Mouse (Mus musculus): ENCODE measurements around the gene Vat1. TPM values are rescaled to one million over a fixed set of nuclear protein-coding genes. Genes with fewer than 3 reads are reported as not detected.
A peak's percentile ranks its signal among the peaks of the same experiment; 100 is the strongest.
"Not testable (repeated sequence)": the region's sequence is repeated elsewhere in the genome, so short reads cannot be mapped to it uniquely, and the experiment has no call there.

Gene Vat1
- total RNA-seq, 2 experiments from 2014 or later: 126 TPM

DNA sequence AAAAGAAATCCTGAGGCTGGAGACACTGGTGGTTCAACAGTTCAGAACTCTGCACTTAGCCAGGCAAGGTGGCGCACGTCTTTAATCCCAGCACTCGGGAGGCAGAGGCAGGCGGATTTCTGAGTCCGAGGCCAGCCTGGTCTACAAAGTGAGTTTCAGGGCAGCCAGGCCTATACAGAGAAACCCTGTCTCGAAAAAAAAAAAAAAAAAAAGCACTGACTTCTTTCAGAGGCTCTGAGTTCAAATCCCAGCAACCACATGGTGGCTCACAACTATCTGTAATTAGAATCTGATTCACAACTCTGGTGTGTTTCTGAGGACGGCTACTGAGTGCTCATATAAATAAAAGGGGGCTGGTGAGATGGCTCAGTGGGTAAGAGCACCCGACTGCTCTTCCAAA lies 19.2 kb downstream of the Vat1 start:
- not testable (repeated sequence) for DNase-seq (ENCODE audit: low spot score in 2 of 2)

DNA sequence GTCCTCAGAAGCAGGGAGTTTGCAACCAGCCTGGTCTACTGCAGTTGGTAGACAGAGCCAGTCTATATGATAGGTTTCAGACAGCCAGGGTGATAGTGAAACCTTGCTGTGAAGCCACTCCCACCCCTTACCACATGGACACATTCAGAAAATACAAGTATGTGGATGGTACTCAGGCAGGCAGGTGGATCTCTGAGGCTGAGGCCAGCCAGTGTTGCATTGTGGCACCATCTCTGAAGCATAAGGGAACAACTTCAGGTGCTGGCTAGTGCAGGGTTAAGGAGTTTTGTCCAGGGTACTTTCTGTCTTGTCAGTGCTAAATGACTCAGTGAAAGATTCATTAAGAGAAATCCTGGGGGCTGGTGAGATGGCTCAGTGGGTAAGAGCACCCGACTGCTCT lies 19.7 kb downstream of the Vat1 start:
- no peak for DNase-seq (ENCODE audit: low spot score in 2 of 2)

DNA sequence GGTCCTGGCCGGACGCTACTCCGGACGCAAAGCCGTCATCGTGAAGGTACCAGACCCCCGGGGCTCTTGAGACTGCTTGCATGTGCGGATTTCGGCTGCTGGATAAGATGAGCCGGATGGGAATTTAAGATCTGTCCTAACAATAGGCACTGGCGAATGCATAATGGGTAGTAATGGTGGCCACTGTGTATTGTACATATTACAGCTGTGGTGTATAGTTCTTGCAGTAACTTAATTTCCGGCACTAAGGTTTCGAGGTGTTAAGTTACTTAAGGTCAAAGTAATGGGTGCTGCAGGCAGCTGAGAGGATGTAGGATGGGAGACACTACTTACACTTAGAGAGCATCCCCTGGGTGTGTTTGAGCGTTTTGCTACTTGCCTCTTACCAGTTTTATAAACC lies 23.3 kb downstream of the Vat1 start:
- DNase-seq (ENCODE audit: low spot score in 2 of 2): no peak

DNA sequence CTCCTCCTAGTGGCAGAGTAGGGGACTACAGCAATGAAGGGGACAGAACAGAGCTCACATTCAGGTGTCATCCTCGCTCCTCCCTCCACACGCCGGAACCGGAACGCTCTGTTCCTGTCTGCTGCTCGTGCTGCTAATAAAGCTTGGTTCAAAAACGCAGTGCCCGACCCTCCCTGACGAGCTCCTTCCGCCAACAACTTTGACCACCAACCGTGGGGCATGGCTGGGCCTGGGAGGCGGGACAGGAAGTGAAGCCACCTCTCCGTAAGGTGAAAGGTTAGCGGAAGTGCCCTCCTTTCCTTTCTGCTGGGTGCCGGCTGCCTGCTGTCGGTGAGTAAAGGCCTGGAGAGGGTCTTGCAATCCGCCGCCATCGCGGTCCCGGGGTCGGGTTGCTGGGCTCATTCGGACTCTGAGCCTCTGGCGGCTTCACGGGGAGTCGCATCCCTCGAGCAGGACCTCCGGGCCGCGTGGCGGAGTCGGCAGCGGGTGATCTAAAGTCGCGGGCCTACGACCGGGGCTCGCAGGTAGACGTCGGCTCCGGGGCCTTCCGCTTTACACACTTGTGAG lies 23.8 kb downstream of the Vat1 start, which contains the start of gene Rpl27:
Rpl27 (plus strand) TSS at position 172 of the 567 bp plus-strand sequence.
- peak; percentile 83 to 87 for DNase-seq (ENCODE audit: low spot score in 2 of 2)

DNA sequence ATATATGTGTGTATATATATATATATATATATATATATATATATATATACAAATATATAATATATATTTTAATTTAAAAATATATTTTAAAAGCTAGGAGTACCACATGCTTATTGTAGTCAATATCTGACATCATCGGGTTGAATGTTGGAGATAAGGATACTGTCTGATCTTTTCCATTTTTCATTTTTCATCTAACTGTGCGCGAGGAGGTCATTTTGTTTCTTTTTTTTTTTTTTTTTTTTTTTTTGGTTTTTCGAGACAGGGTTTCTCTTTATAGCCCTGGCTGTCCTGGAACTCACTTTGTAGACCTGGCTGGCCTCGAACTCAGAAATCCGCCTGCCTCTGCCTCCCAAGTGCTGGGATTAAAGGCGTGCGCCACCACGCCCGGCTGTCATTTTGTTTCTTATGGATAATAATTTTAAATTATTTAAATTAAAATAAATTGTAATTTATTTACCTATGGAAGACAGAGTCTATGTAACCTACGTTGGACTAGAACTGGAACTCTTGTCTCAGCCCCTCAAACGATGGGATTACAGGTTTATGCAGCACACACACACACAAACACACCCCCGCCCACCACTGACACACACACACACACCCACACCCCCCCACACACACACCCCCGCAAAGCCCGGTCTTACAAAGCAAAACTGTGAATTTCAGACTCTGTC lies 24.4 kb downstream of the Vat1 start:
- DNase-seq (ENCODE audit: low spot score in 2 of 2): not testable (repeated sequence)

DNA sequence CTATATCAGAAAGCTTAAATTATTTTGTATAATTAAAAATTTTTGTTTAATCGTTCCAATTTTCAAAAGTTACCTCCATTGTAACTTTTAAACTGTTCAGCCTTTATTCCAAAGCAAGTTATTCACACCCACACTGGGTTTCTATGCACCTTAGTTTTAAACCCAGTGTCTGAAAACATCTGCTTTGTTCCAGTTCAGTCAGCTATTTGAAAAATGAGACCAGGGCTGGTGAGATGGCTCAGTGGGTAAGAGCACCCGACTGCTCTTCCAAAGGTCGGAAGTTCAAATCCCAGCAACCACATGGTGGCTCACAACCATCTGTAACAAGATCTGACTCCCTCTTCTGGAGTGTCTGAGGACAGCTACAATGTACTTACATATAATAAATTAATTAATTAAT lies 28.0 kb downstream of the Vat1 start:
- DNase-seq (ENCODE audit: low spot score in 2 of 2): not testable (repeated sequence)

DNA sequence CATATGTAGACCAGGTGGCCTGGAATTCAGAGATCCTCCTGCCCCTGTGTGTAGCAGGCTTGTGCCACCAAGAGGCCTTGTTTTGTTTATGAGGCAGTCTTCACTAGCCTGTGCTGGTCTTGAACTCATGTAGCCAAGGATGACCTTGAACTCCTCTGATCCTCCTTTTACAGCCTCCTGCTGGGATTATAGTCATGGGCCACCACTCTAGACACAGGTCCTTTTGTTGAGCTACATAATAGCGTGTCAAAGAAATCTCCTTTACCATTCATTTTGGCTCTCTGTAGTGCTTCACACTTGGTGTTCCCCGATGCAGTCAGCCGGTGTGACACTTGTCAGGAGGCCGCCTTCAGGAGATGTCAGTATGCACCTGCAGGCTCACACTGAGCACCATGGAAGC lies 29.1 kb downstream of the Vat1 start:
- no peak for DNase-seq (ENCODE audit: low spot score in 2 of 2)

DNA sequence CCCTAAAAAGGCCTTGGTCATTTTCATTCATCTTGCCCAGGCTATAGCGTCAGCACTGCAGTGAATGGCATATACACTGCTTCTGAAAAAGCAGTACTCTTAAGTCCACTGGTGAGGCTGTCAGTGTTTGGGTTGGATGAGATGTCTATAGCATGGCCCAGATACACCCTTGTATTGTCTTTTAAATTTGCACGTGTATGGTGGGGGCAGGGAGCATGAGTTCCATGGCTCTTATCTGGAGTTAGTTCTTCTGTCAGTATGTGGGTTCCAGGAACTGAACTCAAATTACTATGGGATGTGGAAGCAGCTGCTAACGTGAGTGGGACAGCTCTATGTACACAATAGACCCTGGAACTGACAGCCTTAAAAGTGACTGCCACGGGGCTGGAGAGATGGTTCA lies 30.2 kb downstream of the Vat1 start:
- DNase-seq (ENCODE audit: low spot score in 2 of 2): no peak

DNA sequence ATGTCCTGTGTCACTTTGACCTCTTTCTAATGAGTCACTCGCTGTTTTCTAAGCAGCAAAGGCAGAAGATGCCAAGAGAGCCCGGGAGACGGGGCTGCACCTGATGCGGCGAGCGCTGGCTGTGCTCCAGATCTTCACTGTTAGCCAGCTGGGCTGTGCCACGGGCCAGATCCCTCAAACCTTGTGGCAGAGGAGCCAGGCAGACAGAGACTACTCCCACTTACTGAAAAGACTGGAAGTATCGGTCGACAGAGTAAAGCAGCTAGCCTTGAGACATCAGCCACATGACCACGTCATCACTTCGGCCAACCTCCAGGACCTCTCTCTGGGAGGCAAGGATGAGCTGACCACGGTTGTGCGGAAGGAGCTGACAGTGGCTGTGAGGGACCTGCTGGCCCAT lies 32.6 kb downstream of the Vat1 start:
- DNase-seq (ENCODE audit: low spot score in 2 of 2): peak in 1 of 2 experiments; percentile 32

DNA sequence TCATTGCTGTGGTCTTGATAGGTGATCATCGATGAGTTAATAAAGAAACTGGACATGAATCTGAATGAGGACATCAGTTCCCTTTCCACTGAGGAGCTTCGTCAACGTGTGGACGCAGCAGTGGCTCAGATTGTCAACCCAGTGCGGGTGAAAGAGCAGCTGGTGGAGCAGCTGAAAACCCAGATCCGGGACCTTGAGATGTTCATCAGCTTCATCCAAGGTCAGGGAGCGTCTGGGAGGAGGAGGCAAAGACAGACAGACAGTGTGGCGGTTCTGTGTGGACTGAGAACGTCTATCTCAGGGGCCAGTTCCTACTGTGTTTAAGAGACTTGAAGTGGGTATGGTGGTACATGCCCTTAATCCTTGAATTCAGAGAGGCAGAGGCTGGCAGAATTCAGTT lies 34.7 kb downstream of the Vat1 start:
- DNase-seq (ENCODE audit: low spot score in 2 of 2): no peak

DNA sequence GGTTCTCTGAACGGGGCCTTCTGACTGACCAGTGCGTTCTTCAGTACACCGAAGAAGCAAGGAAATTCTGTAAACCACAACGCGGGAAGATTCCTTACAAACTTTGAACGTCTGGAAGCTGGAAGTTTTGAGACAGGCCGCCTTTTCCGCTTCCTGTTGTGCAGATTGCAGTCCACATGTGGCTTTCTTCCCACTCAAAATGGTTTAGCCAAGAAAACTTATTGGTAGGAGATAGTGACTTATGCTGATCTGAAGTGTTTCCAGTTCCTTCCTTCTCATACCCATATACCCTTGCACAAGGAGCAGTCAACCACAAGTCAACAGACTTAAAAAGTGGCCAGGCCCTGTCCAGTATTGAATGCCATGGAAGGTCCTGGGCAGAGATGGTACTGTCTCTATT lies 39.9 kb downstream of the Vat1 start:
- DNase-seq (ENCODE audit: low spot score in 2 of 2): no peak

DNA sequence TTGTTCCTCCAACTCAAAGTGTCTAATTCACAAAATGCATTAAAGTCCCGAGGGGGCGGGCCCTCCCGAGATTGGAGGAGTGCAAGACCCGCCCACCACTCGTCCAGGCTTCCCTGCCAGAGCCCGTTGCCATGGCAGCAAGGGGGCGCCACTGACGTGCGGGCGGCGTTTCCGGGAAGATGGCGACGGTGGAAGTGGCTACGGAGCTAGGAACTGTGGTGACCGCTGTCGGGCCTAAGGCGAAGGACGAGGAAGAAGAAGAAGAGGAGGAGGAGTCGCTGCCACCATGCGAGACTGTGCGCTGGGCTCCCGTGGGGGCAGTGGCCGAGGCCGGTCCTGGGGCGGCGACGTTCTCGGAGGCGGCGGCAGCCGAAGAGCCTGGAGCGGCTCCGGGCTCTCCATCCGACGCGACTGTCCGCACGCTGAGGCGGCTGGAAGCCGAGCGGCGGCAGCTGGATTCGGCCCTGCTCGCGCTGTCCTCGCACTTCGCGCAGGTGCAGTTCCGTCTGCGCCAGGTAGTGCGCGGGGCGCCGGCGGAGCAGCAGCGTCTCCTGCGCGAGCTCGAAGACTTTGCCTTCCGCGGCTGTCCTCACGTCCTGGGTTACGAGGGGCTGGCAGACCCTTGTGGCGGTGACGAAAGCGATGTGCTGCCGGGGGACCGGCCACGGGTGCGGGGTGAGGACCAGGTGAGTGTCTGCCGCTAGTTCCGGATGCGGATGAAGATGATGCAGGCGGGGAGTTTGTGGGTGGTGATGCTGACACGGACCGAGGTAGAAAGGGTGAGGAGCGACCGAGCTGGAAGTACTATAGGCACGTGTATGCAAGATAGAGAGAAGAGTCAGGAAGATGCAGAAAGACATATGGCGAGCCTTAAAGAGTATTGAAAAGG lies 40.9 kb downstream of the Vat1 start, which contains the start of the genes Rundc1 and Ptges3l:
Rundc1 (plus strand) TSS at position 161 of the 889 bp plus-strand sequence.
Ptges3l (minus strand) TSS at position 409 of the 889 bp plus-strand sequence.
- peak; percentile 99 for DNase-seq (ENCODE audit: low spot score in 2 of 2)

DNA sequence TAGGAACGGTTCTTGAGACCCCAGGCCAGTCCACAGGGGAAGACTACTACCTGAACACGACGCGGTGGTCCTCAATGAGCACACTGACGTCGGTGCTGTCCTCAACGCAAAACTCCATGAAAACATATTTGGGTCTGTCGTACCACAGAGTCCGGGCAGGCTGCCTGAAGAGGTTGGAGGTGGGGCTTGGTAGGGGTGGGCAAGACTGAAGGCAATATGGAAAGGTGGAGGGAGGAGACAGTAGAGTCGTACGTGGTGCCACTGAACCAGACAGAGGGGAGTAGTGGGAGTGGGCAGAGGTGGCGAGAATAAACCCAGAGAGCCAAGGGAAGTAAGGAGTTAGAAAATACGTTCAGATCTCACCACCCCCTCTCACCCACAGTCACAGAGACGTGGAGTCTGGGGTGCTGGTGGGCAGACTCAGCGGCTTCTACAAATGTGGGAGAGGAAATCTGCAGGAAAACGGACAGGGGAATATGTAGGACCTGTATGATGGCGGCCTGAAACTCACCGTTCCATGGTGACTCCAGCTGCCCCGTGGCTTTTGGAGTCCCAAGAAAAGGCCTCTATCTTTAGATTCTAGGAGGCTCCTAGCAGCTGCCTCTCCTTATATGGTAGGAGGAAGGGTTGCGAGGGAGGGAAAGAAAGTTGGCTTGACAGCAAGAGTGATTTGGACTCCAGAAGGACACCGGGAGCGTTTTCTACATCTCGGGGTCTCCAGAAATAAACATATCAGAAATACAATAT lies 41.8 kb downstream of the Vat1 start, which contains the start of gene Gm27029:
Gm27029 (minus strand) TSS at position 692 of the 747 bp plus-strand sequence.
- DNase-seq (ENCODE audit: low spot score in 2 of 2): no peak

DNA sequence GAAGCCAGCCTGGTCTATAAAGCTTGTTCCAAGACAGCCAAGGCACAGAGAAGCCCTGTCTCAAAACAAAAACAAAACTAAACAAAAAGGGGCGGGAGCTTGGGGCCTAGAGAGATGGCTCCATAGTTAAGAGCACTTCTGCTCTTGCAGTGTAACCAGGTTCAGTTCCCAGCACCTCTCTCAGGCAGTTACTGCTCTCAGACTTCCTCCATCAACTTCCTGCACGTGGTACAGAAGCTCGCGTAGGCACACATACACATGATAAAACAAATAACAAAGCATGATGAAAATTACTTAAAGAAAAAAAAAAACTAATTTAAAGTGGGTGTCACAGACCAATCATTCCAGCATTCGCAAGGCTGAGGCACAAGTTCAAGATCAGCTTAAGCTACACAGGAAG lies 45.9 kb downstream of the Vat1 start:
- no peak for DNase-seq (ENCODE audit: low spot score in 2 of 2)

DNA sequence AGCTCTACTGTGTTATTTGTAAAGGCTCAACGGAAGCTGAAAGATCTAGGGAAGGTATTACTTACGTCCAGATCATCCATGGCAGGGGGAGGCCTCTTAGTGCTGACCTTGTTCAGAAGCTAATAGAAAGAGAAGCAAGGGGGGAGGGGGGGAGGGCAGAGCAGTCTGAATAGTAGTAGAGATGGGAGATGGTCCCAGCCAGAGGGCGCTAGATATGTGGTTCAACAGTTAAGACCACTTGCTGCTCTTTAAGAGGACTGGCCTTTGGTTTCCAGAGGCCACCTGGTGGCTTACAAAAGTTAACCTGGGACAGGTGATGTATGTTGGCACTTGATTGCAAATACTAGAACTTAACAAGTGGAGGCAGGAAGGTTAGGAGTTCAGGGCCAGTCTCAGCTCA lies 46.4 kb downstream of the Vat1 start:
- DNase-seq (ENCODE audit: low spot score in 2 of 2): no peak

DNA sequence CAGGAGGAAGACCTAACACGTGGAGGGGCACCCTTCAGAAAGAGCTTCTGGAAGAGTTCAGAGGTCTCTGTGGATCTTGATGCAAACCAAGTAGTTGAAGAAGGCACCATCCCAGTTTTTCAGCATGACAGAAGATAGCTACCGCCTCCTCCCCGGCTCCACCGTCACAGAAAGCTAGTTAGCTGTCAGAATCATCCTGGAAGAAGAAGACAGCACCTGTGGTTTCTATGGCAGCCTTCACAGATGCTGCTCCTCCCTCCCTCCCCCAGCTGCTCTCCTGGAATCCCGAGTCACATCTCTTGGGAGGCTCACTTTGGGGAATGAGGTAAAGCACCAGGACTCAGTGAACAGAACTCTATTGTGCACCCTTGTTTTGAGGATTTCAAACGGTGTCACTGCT lies 47.0 kb downstream of the Vat1 start:
- DNase-seq (ENCODE audit: low spot score in 2 of 2): no peak

DNA sequence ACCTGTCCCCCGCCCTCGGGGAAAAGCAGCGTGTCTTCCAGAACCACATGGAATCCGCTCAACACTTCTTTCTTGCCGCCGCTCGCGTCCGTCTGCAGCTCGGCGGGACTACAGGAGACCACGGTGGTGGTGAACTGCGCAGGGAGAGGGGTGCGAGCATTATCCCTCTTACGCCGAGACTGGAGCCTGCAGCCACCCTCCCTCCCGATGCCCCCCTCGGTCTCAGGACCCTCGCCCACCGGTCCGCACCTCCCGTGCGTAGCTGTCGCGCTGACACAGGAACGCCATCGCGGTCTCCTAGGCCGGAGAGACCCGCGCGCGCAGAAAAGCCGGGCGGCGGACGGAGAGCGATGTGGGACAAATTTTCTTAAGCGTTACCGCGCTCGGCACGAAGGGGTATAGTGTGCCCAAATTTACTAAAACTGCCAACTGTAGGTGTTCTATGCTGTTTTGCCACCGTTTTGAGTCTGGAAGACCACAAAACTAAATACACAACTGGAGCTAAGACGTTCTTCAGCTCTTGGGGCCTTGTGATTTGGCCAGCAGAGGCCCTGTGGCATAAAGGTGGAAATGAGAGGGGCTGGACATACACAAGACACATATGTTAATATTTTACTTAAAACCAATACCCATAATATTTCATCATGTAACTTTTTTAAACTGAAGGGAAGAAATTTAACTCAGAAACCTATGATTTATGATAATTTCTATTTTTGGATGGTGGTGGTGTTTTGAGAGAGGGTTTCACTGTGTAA lies 48.8 kb downstream of the Vat1 start, which contains the start of gene Aarsd1:
Aarsd1 (minus strand) TSS at position 515 of the 755 bp plus-strand sequence.
- DNase-seq (ENCODE audit: low spot score in 2 of 2): peak; percentile 95 to 97

DNA sequence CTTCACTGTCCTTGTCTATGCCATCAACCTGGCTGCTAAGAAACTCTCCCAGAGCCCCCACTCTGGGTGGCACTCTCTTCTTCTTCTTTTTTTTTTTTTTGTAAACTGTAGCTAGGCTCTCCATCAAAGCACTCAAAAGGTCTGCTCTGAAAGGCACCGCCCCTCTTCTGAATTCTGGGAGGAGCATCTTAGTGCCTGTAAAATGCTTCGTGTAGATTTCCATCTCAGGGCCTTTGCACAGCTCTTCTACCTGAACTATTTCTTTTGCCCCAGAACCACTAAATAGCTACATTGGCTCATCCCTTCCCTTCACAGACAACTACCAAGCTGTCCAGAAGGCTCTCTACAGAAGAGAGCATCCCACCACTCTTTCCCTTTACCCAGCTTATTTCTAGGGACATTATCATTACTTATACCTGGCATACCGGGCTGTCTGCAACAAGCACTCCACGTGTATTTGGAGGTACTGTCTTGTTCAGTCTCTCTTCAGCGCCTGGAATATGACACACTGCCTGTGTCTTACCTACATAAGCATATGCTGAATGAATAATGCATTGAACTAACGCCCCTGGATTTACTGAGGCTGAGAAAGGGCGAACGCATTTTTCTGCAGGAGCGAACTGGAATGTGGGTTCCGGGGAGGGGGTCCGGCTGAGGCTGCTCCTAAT lies 49.5 kb downstream of the Vat1 start:
- no peak for DNase-seq (ENCODE audit: low spot score in 2 of 2)

DNA sequence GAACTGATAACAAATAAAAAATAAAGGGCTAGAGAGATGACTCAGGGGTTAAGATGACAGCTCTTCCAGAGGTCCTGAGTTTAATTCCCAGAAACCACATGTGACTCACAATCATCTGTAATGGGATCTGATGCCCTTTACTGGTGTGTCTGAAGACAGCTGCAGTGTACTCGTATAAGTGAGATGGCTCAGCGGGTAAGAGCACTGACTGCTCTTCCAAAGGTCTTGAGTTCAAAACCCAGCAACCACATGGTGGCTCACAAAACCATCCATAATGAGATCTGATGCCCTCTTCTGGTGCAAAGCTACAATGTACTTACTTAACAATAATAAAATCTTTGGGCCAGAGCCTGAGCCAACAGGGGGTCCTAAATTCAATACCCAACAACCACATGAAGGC lies 50.7 kb downstream of the Vat1 start:
- no peak for DNase-seq (ENCODE audit: low spot score in 2 of 2)
